Mouse (Mus musculus) hindbrain, embryonic 14.5 days (tissue): ENCODE measurements around the gene Adora2a. TPM values are rescaled to one million over a fixed set of nuclear protein-coding genes. Genes with fewer than 3 reads are reported as not detected.

ENCODE experiments used
- ATAC-seq: fragments of 200-750 bp; cut with Nextera tagmentation; 2 replicates; pipeline ENCODE4 v1.8.0; 2017; ENCODE audit warnings: moderate number of reproducible peaks, mild to moderate bottlenecking, moderate TSS enrichment, moderate library complexity; ENCODE audit not compliant: low FRiP score
- DNase-seq: peaks from one replicate; pipeline ENCODE4 v3.0.0-alpha.2; 2015; ENCODE audit warnings: low spot score
- H3K27ac ChIP-seq: fragments of 300-500 bp; sonication (generic); 2 replicates; pipeline ENCODE4 v1.5.1; 2014; ENCODE audit warnings: mild to moderate bottlenecking, moderate library complexity
- H3K27me3 ChIP-seq: fragments of 300-500 bp; sonication (generic); 2 replicates; pipeline ENCODE4 v1.6.1; 2014; ENCODE audit warnings: mild to moderate bottlenecking, low read length, mixed read lengths; ENCODE audit not compliant: control insufficient read depth, insufficient read depth
- H3K36me3 ChIP-seq: fragments of 300-500 bp; sonication (generic); replicated peaks from 2 replicates; pipeline ENCODE4 v1.6.1; 2014; ENCODE audit not compliant: control insufficient read depth, insufficient read depth
- H3K4me1 ChIP-seq: fragments of 300-500 bp; sonication (generic); replicated peaks from 2 replicates; pipeline ENCODE4 v1.6.1; 2014; ENCODE audit warnings: antibody characterized with exemption, low read length, mixed read lengths; ENCODE audit not compliant: control insufficient read depth, insufficient read depth
- H3K4me2 ChIP-seq: fragments of 300-500 bp; sonication (generic); replicated peaks from 2 replicates; pipeline ENCODE4 v1.6.1; 2014; ENCODE audit warnings: mild to moderate bottlenecking, moderate library complexity
- H3K4me3 ChIP-seq: fragments of 300-500 bp; sonication (generic); replicated peaks from 2 replicates; pipeline ENCODE4 v1.5.1; 2014; ENCODE audit warnings: mild to moderate bottlenecking, low read length
- H3K9ac ChIP-seq: fragments of 300-500 bp; sonication (generic); 2 replicates; pipeline ENCODE4 v1.6.1; 2014
- H3K9me3 ChIP-seq: fragments of 300-500 bp; sonication (generic); 2 replicates; pipeline ENCODE4 v1.6.1; 2016; ENCODE audit warnings: low read length; ENCODE audit not compliant: control insufficient read depth
- WGBS: fragments of 180-500 bp; shearing (Covaris S2); extraction: QIAGEN DNeasy Blood & Tissue Kit; methylation state at CpG from one replicate; pipeline ENCODE4 v1.1.7; 2014; 5-methylcytosine and 5-hydroxymethylcytosine counted together
- polyA plus RNA-seq: library from polyadenylated mRNA; unstranded; fragments of >200 nt; fragmentation: Nextera tagmentation; extraction: Ambion mirVana; gene quantifications from 2 replicates; pipeline ENCODE4 v1.2.1, GENCODE M21; 2014

The Adora2a gene
- polyA plus RNA-seq, 1 experiment from 2014 or later = 4.9 TPM

DNA sequence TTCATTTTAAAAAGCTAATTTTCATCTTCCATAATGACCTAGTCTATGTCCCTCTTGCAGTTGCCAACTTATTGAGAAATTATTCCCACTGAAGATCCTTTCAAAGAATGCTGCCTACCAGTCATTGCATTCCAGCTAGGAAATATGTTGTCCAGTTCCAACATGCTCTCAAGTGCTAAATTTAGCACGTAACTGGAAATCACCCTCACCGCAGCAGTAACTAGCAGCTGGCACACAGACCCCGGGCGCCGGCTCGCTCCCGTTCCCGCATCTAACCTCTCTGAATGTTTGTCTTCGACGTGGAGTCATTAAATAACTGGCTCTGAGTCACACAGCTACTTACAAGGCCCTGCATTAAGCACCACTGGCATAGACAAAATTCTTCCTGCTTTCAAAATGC, 62.0 kb downstream of the Adora2a start:
- Histone ChIP-seq H3K4me1 (no peaks in the 10 kb centered on the region), H3K9me3 (no peaks in the 10 kb centered on the region), H3K27ac (no peak overlapping the region), H3K27me3 (no peaks in the 10 kb centered on the region), H3K4me3 (no peak overlapping the region), H3K36me3 (no peaks in the 10 kb centered on the region), H3K9ac (no peak overlapping the region), H3K4me2 (no peak overlapping the region)
- DNase-seq = no peak
- WGBS = 83% methylated on average over 10 of the region's 10 CpGs
- ATAC-seq = no peak

Other genes starting within 250 kb of the Adora2a start
- gene Specc1l, start 104.8 kb upstream of the Adora2a start, polyA plus RNA-seq = 21.2 and 23.2 TPM in 2 replicates
- gene Upb1, start 84.2 kb downstream of the Adora2a start, polyA plus RNA-seq = 0.55 and 0.97 TPM in 2 replicates
- gene Snrpd3, start 200.7 kb downstream of the Adora2a start, polyA plus RNA-seq = 118 and 119 TPM in 2 replicates
- 23.5 and 23.9 TPM in 2 replicates for gene Gucd1, start 201.1 kb downstream of the Adora2a start, polyA plus RNA-seq
- 34.5 and 43.5 TPM in 2 replicates for gene Lrrc75b, start 243.5 kb downstream of the Adora2a start, polyA plus RNA-seq
- 1.6 and 1.7 TPM in 2 replicates for gene Ggt1, start 244.7 kb downstream of the Adora2a start, polyA plus RNA-seq